Mouse (Mus musculus) heart, postnatal 0 days (tissue): ENCODE measurements around the gene 1110051M20Rik. TPM values are rescaled to one million over a fixed set of nuclear protein-coding genes. Genes with fewer than 3 reads are reported as not detected.

ENCODE experiments used
- ATAC-seq: fragments of 200-750 bp; cut with Nextera tagmentation; 2 replicates; pipeline ENCODE4 v1.8.0; 2017; ENCODE audit warnings: low read depth, moderate number of reproducible peaks, moderate library complexity; ENCODE audit not compliant: insufficient read depth
- DNase-seq: peaks from one replicate; pipeline ENCODE4 v3.0.0-alpha.2; 2016; ENCODE audit warnings: low spot score
- H3K27ac ChIP-seq: fragments of 300-500 bp; sonication (generic); 2 replicates; pipeline ENCODE4 v1.5.1; 2014; ENCODE audit warnings: low read depth, mild to moderate bottlenecking
- H3K27me3 ChIP-seq: fragments of 300-500 bp; sonication (generic); 2 replicates; pipeline ENCODE4 v1.6.1; 2014; ENCODE audit warnings: low read length, mixed read lengths; ENCODE audit not compliant: control insufficient read depth, insufficient read depth
- H3K36me3 ChIP-seq: fragments of 300-500 bp; sonication (generic); replicated peaks from 2 replicates; pipeline ENCODE4 v1.6.1; 2014; ENCODE audit warnings: low read length, mixed read lengths; ENCODE audit not compliant: control insufficient read depth, insufficient read depth
- H3K4me1 ChIP-seq: fragments of 300-500 bp; sonication (generic); 2 replicates; pipeline ENCODE4 v1.6.1; 2014; ENCODE audit warnings: antibody characterized with exemption; ENCODE audit not compliant: control insufficient read depth, insufficient read depth
- H3K4me2 ChIP-seq: fragments of 300-500 bp; sonication (generic); 2 replicates; pipeline ENCODE4 v1.6.1; 2014; ENCODE audit warnings: low read depth, mild to moderate bottlenecking, low read length, moderate library complexity
- H3K4me3 ChIP-seq: fragments of 300-500 bp; sonication (generic); 2 replicates; pipeline ENCODE4 v1.5.1; 2014; ENCODE audit warnings: low read depth, low read length
- H3K9ac ChIP-seq: fragments of 300-500 bp; sonication (generic); replicated peaks from 2 replicates; pipeline ENCODE4 v1.6.1; 2014; ENCODE audit warnings: low read depth, low read length, mixed read lengths
- H3K9me3 ChIP-seq: fragments of 300-500 bp; sonication (generic); replicated peaks from 2 replicates; pipeline ENCODE4 v1.6.1; 2016; ENCODE audit warnings: low read length; ENCODE audit not compliant: control insufficient read depth
- CTCF ChIP-seq: IDR thresholded peaks from 2 replicates; pipeline ENCODE4 v1.5.1; 2016; ENCODE audit warnings: antibody characterized with exemption, control low read depth, low read depth
- EP300 ChIP-seq: IDR thresholded peaks from 2 replicates; pipeline ENCODE4 v1.6.1; 2016; ENCODE audit warnings: antibody characterized with exemption, low read depth
- WGBS: fragments of 180-500 bp; shearing (Covaris S2); extraction: QIAGEN DNeasy Blood & Tissue Kit; methylation state at CpG from one replicate; pipeline ENCODE4 v1.1.7; 2014; 5-methylcytosine and 5-hydroxymethylcytosine counted together
- polyA plus RNA-seq: library from polyadenylated mRNA; unstranded; fragments of >200 nt; fragmentation: Nextera tagmentation; extraction: Ambion mirVana; gene quantifications from 2 replicates; pipeline ENCODE4 v1.2.1, GENCODE M21; 2015
- total RNA-seq: library from RNA; depleted of rRNA; stranded (reverse); fragments of >200 nt; gene quantifications from 2 replicates; pipeline ENCODE4 v1.2.3, GENCODE M21; 2014; ENCODE audit warnings: low replicate concordance

Gene 1110051M20Rik
- total and polyA plus RNA-seq, 2 experiments from 2014 or later: 27.8 to 32.0 TPM

DNA sequence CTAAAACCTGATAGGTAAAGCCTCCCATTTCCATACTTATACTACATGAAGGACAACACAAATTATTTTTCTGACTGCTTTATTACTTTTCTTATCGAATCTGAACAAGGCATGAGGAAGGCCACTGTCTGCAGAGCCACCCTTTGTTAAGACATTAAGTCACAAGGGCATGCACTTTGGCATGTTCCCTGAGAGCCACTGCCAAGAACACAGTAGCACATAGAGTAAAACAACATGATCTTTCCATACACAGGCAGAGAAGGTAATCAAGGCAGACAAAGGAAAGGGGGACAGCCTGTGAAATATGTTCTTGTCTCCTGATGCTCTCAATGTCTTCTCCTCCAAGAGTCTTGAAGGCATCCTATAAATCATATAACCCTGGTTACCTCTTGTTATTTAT lies 30.7 kb downstream of the 1110051M20Rik start:
- WGBS: 76% methylated on average over 1 of the region's 1 CpGs
- H3K4me1 ChIP-seq: no peaks in the 10 kb centered on the region
- H3K4me2 ChIP-seq: no peak overlapping the region
- no peaks in the 10 kb centered on the region for H3K27me3 ChIP-seq
- H3K9me3 ChIP-seq: no peaks in the 10 kb centered on the region
- no peak overlapping the region for H3K27ac ChIP-seq
- H3K9ac ChIP-seq: no peak overlapping the region
- H3K36me3 ChIP-seq: no peaks in the 10 kb centered on the region
- no peak for DNase-seq
- no peak overlapping the region for H3K4me3 ChIP-seq
- no peak for ATAC-seq
- TF ChIP-seq CTCF (no peak), EP300 (no peak)

DNA sequence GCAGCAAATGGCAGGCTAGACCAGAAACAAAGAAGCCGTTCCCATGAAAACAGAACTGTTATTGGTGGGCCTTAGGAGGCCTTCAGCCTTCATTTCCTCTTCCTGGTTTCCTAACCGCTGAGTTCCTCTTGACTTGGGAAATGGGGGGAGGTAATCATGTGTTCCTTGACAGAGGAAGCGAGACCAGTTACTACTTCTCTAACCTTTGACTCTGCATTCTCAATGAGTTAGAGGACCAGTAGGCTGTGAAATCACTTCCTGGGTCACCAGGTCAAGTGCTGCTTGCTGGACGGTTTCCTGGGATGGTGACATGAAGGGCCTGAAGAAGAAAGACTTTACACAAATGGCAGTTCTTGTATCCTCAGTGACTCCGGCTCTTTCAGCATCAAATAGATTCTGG lies 32.1 kb downstream of the 1110051M20Rik start:
- TF ChIP-seq CTCF (no peak), EP300 (no peak)
- Histone ChIP-seq H3K9me3 (no peaks in the 10 kb centered on the region), H3K9ac (no peak overlapping the region), H3K36me3 (no peaks in the 10 kb centered on the region), H3K27me3 (no peaks in the 10 kb centered on the region), H3K4me3 (no peak overlapping the region), H3K4me1 (no peaks in the 10 kb centered on the region), H3K4me2 (no peak overlapping the region), H3K27ac (no peak overlapping the region)
- WGBS: 75% methylated on average over 5 of the region's 5 CpGs
- ATAC-seq: no peak
- DNase-seq: no peak

DNA sequence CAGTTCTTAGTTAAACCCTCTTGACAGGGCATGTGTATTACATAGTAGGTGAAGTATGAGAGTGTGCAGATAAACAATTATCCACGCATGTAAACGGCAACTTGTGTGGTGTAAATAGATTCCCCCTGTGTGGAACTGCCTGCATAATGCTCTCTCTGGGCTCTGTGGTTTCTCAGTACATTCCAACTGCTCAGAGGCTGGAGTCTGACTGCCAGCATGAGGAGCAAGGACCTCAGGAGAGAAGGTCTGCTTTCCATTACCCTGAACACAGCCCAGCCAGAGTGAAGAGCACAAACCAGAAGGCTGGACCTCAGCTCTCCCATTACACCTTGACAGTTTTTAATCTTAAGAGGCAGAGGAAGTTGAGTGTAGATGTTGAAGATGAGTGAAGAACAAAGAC lies 33.0 kb downstream of the 1110051M20Rik start:
- WGBS: 57% methylated on average over 2 of the region's 2 CpGs
- Histone ChIP-seq H3K9ac (no peak overlapping the region), H3K9me3 (no peaks in the 10 kb centered on the region), H3K27ac (no peak overlapping the region), H3K36me3 (no peaks in the 10 kb centered on the region), H3K27me3 (no peaks in the 10 kb centered on the region), H3K4me2 (no peak overlapping the region), H3K4me1 (no peaks in the 10 kb centered on the region), H3K4me3 (no peak overlapping the region)
- no peak for ATAC-seq
- DNase-seq: no peak
- TF ChIP-seq EP300 (no peak), CTCF (no peak)

DNA sequence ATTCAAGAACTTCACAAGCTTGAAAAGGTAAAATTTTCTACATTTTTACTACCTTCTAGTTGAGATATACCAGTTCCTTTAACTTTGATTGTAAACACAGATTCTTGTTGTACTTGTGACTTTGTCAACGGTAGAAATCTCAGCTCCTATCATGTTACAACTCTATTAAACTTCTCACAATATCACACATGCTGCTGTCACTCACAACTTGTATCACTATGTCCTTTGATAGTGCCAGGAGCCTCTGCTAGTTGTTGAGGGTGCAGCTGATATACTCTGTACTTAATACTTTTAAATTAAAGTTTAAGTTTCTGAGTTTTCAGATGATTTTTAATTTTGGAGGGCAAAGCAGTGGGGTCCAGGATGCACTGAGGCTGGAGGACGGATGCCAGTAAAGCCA lies 36.5 kb downstream of the 1110051M20Rik start:
- 68% methylated on average over 2 of the region's 2 CpGs for WGBS
- no peaks in the 10 kb centered on the region for H3K4me1 ChIP-seq
- H3K4me3 ChIP-seq: no peak overlapping the region
- DNase-seq (no peak), ATAC-seq (no peak)
- no peak overlapping the region for H3K27ac ChIP-seq
- TF ChIP-seq CTCF (no peak), EP300 (no peak)
- no peak overlapping the region for H3K9ac ChIP-seq
- no peaks in the 10 kb centered on the region for H3K36me3 ChIP-seq
- H3K4me2 ChIP-seq: no peak overlapping the region
- no peaks in the 10 kb centered on the region for H3K27me3 ChIP-seq
- H3K9me3 ChIP-seq: no peaks in the 10 kb centered on the region

DNA sequence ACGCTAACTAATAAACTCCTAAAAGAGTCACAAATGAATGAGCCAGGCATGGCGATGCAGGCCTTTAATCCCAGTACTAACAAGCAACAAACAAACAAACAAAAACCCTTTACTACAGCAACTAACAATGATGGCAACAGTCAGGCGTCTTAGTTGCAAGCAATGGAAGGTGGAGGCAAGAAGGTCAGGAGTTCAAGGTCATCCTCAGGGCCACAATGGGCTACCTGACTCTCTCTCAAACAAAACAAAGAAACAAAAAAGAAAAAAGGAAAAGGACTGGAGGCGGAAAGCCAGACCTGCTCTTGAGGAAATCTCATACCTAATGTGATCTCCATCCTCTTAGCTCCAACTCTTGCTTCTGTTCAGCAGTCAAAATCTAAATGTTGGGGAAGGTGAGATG lies 39.4 kb downstream of the 1110051M20Rik start:
- Histone ChIP-seq H3K4me2 (no peak overlapping the region), H3K36me3 (no peaks in the 10 kb centered on the region), H3K27ac (no peak overlapping the region), H3K9ac (no peak overlapping the region), H3K4me3 (no peak overlapping the region), H3K27me3 (no peaks in the 10 kb centered on the region), H3K9me3 (no peaks in the 10 kb centered on the region), H3K4me1 (no peaks in the 10 kb centered on the region)
- ATAC-seq: no peak
- 89% methylated on average over 4 of the region's 4 CpGs for whole genome bisulfite sequencing
- no peak for TF ChIP-seq EP300
- TF ChIP-seq CTCF: no peak
- DNase-seq: no peak

DNA sequence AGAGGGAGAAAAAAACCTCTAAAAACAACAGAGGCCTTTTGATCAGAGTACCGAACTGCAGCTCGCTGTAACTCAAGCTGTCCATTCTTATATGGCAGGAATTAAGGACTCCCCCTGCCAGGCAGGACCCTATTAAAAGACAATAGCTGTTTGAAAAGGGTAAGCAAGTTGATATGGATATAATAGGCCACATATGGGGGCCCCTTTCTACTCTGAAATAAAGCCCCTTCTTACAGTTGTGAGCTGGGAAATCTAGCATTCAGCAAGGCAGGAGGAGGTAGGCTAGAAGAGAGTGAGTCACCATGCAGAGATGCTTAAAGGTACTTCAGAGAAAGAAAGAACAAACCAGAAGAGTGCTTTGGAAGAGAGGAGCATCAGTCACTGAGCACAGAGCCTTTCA lies 44.8 kb downstream of the 1110051M20Rik start:
- no peak for ATAC-seq

More for the DNA sequence above, 44.8 kb downstream of the 1110051M20Rik start:
- no peak overlapping the region for H3K9ac ChIP-seq
- no peak overlapping the region for H3K4me2 ChIP-seq
- H3K4me3 ChIP-seq: no peak overlapping the region
- H3K9me3 ChIP-seq: no peaks in the 10 kb centered on the region
- TF ChIP-seq CTCF (no peak), EP300 (no peak)
- no peak for DNase-seq
- no peak overlapping the region for H3K27ac ChIP-seq
- no peaks in the 10 kb centered on the region for H3K4me1 ChIP-seq
- no peaks in the 10 kb centered on the region for H3K36me3 ChIP-seq
- H3K27me3 ChIP-seq: no peaks in the 10 kb centered on the region
- WGBS: 68% methylated on average over 2 of the region's 2 CpGs
